Mouse (Mus musculus) embryonic facial prominence, embryonic 12.5 days (tissue): ENCODE results near the gene Tex14. TPM values are rescaled to one million over a fixed set of nuclear protein-coding genes. Genes with fewer than 3 reads are reported as not detected.
"Not testable (repeated sequence)": the region's sequence is repeated elsewhere in the genome, so short reads cannot be mapped to it uniquely, and the experiment has no call there.

Experiments
- ATAC-seq: fragments of 200-750 bp; cut with Nextera tagmentation; 2 replicates; pipeline ENCODE4 v1.8.0; 2017; ENCODE audit not compliant: insufficient number of reproducible peaks, insufficient read depth, low FRiP score, low TSS enrichment
- H3K27ac ChIP-seq: fragments of 300-500 bp; sonication (generic); 2 replicates; pipeline ENCODE4 v1.5.1; 2016; ENCODE audit warnings: mild to moderate bottlenecking
- H3K27me3 ChIP-seq: fragments of 300-500 bp; sonication (generic); 2 replicates; pipeline ENCODE4 v1.6.1; 2016; ENCODE audit warnings: mild to moderate bottlenecking, moderate library complexity
- H3K36me3 ChIP-seq: fragments of 300-500 bp; sonication (generic); 2 replicates; pipeline ENCODE4 v1.6.1; 2016; ENCODE audit warnings: mild to moderate bottlenecking
- H3K4me1 ChIP-seq: fragments of 300-500 bp; sonication (generic); 2 replicates; pipeline ENCODE4 v1.6.1; 2016
- H3K4me2 ChIP-seq: fragments of 300-500 bp; sonication (generic); replicated peaks from 2 replicates; pipeline ENCODE4 v1.6.1; 2016; ENCODE audit warnings: mild to moderate bottlenecking, moderate library complexity
- H3K4me3 ChIP-seq: fragments of 300-500 bp; sonication (generic); 2 replicates; pipeline ENCODE4 v1.5.1; 2016; ENCODE audit warnings: mild to moderate bottlenecking
- H3K9ac ChIP-seq: fragments of 300-500 bp; sonication (generic); 2 replicates; pipeline ENCODE4 v1.6.1; 2016; ENCODE audit warnings: mild to moderate bottlenecking, moderate library complexity
- H3K9me3 ChIP-seq: fragments of 300-500 bp; sonication (generic); 2 replicates; pipeline ENCODE4 v1.6.1; 2016; ENCODE audit warnings: mild to moderate bottlenecking, moderate library complexity
- WGBS: fragments of 180-500 bp; shearing (Covaris S2); methylation state at CpG from one replicate; pipeline ENCODE4 v1.1.7; 2016; 5-methylcytosine and 5-hydroxymethylcytosine counted together
- polyA plus RNA-seq: library from polyadenylated mRNA; unstranded; fragments of >200 nt; fragmentation: Nextera tagmentation; extraction: Ambion mirVana; gene quantifications from 2 replicates; pipeline ENCODE4 v1.2.1, GENCODE M21; 2016

Gene Tex14
- polyA plus RNA-seq, 1 experiment from 2014 or later: 0.64 TPM

- Histone ChIP-seq H3K27me3 (no peaks in the 10 kb centered on the region), H3K4me3 (no peak overlapping the region), H3K9ac (no peak overlapping the region), H3K4me2 (peak overlapping the region; percentile 14), H3K36me3 (no peaks in the 10 kb centered on the region), H3K9me3 (no peaks in the 10 kb centered on the region), H3K27ac (no peak overlapping the region), H3K4me1 (peaks cover 7% of the 10 kb centered on the region; the same call in 1 of the 2 replicates)
- ATAC-seq: no peak
- WGBS: 18% methylated on average over 13 of the region's 13 CpGs
Observed at GRCm38 (mm10) chr11:87453216-87454034, 48.6 kb downstream of the Tex14 start.

- ATAC-seq: no peak
- WGBS: 85% methylated on average over 2 of the region's 2 CpGs
- no peak overlapping the region for H3K27ac ChIP-seq
- no peak overlapping the region for H3K9ac ChIP-seq
- H3K27me3 ChIP-seq: no peaks in the 10 kb centered on the region
- H3K9me3 ChIP-seq: no peaks in the 10 kb centered on the region
- H3K4me2 ChIP-seq: no peak overlapping the region
- peaks cover 7% of the 10 kb centered on the region; the same call in 1 of the 2 replicates for H3K4me1 ChIP-seq
- H3K36me3 ChIP-seq: no peaks in the 10 kb centered on the region
- H3K4me3 ChIP-seq: no peak overlapping the region
Observed at GRCm38 (mm10) chr11:87454035-87454690, 49.3 kb downstream of the Tex14 start.

DNA sequence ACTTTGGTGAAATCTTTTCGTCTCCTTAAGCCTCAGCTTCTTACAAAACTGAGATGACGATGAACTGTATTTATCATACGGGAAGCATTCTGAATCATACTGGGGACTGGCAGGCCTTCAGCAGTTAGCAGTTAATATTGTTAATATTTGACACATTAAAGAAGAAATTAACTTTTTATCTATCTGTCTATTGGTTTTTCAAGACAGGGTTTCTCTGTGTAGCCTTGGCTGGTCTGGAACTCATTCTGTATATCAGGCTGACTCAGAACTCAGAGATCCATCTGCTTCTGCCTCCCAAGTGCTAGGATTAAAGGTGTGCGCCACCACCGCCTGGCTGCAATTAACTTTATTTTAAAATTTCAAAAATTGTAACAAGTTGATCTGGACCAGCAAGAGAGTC, 50.7 kb downstream of the Tex14 start:
- 87% methylated on average over 5 of the region's 5 CpGs for WGBS
- Histone ChIP-seq H3K4me2 (no peak overlapping the region), H3K9me3 (no peaks in the 10 kb centered on the region), H3K36me3 (no peaks in the 10 kb centered on the region), H3K27ac (no peak overlapping the region), H3K4me1 (peaks cover 7% of the 10 kb centered on the region; the same call in 1 of the 2 replicates), H3K9ac (no peak overlapping the region), H3K4me3 (no peak overlapping the region), H3K27me3 (no peaks in the 10 kb centered on the region)
- no peak for ATAC-seq

DNA sequence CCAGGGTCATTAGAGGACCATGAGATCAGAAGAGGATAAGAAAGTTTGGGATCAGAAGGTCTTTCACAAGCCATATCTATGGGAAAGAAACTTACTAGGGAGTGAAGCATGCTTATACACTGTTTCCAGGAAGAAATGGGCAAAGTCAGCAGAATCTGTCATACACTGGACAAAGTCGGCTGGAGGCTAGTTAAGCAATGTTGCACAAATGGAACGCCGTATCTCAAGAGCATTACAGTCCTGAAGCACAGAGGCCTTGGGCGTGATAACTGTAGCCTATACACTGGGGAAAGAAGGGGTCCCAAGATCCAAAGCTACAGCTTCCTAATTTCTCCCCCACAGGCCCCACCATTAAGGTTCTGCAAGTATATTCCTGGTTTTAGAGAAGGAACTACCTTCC, 51.1 kb downstream of the Tex14 start:
- no peak for ATAC-seq
- H3K4me3 ChIP-seq: no peak overlapping the region
- no peak overlapping the region for H3K9ac ChIP-seq
- H3K4me1 ChIP-seq: peaks cover 7% of the 10 kb centered on the region; the same call in 1 of the 2 replicates
- no peaks in the 10 kb centered on the region for H3K36me3 ChIP-seq
- H3K27ac ChIP-seq: no peak overlapping the region
- H3K4me2 ChIP-seq: no peak overlapping the region
- WGBS: 88% methylated on average over 4 of the region's 4 CpGs
- no peaks in the 10 kb centered on the region for H3K9me3 ChIP-seq
- H3K27me3 ChIP-seq: no peaks in the 10 kb centered on the region

DNA sequence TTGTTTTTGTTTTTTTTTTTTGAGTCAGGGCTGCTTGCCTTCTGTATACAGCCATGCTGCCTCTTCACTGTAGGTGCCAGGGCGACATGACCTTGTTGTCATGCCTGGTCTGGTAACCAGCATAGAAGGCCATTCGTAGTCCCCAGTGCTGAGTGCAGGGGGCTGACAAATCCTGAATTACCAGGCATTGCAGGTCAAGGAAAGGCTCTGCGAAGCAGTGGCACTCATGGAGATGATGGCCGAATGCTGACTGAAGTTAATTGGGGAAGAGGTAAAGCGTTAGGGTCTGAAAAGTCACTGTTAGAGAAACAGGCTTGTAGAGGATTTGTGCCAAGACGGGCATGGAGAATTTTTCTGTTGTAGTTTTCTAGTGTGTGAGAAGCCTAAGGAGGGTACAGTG, 55.7 kb downstream of the Tex14 start:
- H3K27ac ChIP-seq: no peak overlapping the region
- ATAC-seq: no peak
- H3K4me3 ChIP-seq: no peak overlapping the region
- no peaks in the 10 kb centered on the region; the same call in 1 of the 2 replicates for H3K4me1 ChIP-seq
- H3K4me2 ChIP-seq: no peak overlapping the region
- H3K9me3 ChIP-seq: no peaks in the 10 kb centered on the region
- H3K27me3 ChIP-seq: no peaks in the 10 kb centered on the region
- no peaks in the 10 kb centered on the region for H3K36me3 ChIP-seq
- H3K9ac ChIP-seq: no peak overlapping the region
- 86% methylated on average over 6 of the region's 6 CpGs for WGBS

DNA sequence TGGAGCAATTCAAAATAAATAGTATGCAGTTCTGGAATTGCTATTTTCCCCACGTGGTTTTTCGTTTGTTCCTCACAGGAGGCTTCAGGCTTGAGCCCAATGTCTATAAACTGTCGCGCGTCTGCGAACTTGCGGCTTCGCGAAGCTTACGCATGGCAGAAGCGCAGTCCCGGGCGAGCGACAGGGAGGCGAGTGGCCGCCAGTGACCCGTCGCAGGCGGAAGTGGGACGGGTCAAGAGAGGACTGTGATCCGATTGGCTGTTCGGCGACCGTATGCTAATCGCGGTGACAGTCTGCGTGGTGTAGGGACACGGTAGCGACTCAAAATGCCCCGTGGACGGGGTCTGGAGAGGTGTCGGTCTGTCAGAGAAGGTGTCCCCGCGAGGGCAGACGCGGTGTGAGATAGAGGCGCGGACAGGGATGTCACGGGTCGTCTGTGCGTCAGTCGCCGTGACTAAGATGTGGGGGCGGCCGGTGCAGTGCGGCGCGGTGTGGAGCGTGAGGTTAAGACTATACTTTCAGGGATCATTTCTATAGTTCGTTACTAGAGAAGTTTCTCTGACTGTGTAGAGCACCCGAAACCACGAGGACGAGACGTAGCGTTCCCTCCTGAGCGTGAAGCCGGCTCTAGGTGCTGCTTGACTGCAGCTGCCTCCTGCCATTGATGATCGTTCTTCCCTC, 57.1 kb downstream of the Tex14 start:
- whole genome bisulfite sequencing: under 1% methylated on average over 21 of the region's 58 CpGs
- not testable (repeated sequence) for H3K27me3 ChIP-seq
- H3K4me2 ChIP-seq: peak overlapping the region; percentile 38

GRCm38 (mm10) chr11:87462461-87463242, 57.8 kb downstream of the Tex14 start:
- Histone ChIP-seq H3K27me3 (no peaks in the 10 kb centered on the region), H3K27ac (peak overlapping the region; percentile 80), H3K9ac (no peak overlapping the region), H3K9me3 (no peaks in the 10 kb centered on the region), H3K36me3 (no peaks in the 10 kb centered on the region), H3K4me3 (no peak overlapping the region), H3K4me1 (no peaks in the 10 kb centered on the region; the same call in 1 of the 2 replicates), H3K4me2 (no peak overlapping the region)
- ATAC-seq: peak; percentile 92
- 8% methylated on average over 9 of the region's 9 CpGs for WGBS

More for the DNA sequence above, 57.1 kb downstream of the Tex14 start:
- peak; percentile 99 for ATAC-seq
- not testable (repeated sequence) for H3K27ac ChIP-seq, H3K9me3 ChIP-seq, H3K36me3 ChIP-seq, H3K9ac ChIP-seq, H3K4me1 ChIP-seq
- peak overlapping the region; percentile 33 for H3K4me3 ChIP-seq

- H3K27me3 ChIP-seq: no peaks in the 10 kb centered on the region
Observed at GRCm38 (mm10) chr11:87463243-87463540, 58.3 kb downstream of the Tex14 start.

DNA sequence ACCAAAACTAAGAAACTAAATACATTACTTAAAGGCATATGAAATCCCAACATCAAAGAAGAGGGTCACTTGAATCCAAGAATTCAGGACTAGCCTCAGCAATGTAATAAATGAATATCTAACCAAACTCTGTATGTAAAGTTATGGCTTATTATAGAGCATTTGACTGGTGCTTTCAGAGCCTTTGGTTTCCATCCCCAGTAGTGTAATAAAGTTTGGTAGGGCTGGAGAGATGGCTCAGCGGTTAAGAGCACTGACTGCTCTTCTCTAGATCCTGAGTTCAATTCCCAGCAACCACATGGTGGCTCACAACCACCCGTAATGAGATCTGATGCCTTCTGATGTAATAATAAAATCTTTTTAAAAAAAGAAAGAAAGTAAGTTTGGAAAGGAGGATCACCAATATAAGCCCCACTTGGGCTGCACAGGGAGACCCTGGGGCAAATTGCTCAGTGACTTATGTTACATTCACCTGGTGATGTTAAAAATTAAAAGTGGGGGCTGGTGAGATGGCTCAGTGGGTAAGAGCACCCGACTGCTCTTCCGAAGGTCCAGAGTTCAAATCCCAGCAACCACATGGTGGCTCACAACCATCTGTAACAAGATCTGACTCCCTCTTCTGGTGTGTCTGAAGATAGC, 59.0 kb downstream of the Tex14 start:
- H3K27me3 ChIP-seq, H3K4me3 ChIP-seq, H3K9me3 ChIP-seq, H3K4me2 ChIP-seq, H3K4me1 ChIP-seq, H3K9ac ChIP-seq, ATAC-seq, H3K36me3 ChIP-seq, H3K27ac ChIP-seq: not testable (repeated sequence)
- WGBS: 82% methylated on average over 4 of the region's 4 CpGs

More at GRCm38 (mm10) chr11:87463243-87463540, 58.3 kb downstream of the Tex14 start:
- WGBS: 45% methylated on average over 5 of the region's 5 CpGs
- H3K4me3 ChIP-seq: no peak overlapping the region
- H3K4me2 ChIP-seq: no peak overlapping the region
- peak overlapping the region; percentile 60; the same call in 1 of the 2 replicates for H3K27ac ChIP-seq
- ATAC-seq: no peak
- no peaks in the 10 kb centered on the region; the same call in 1 of the 2 replicates for H3K4me1 ChIP-seq
- no peak overlapping the region for H3K9ac ChIP-seq
- H3K36me3 ChIP-seq: no peaks in the 10 kb centered on the region
- H3K9me3 ChIP-seq: no peaks in the 10 kb centered on the region

- H3K27me3 ChIP-seq: no peaks in the 10 kb centered on the region
- no peak overlapping the region for H3K9ac ChIP-seq
- no peaks in the 10 kb centered on the region; the same call in 1 of the 2 replicates for H3K4me1 ChIP-seq
- H3K4me2 ChIP-seq: no peak overlapping the region
- H3K27ac ChIP-seq: no peak overlapping the region
- H3K4me3 ChIP-seq: no peak overlapping the region
- H3K9me3 ChIP-seq: no peaks in the 10 kb centered on the region
- H3K36me3 ChIP-seq: no peaks in the 10 kb centered on the region
- WGBS: 74% methylated on average over 6 of the region's 6 CpGs
- ATAC-seq: no peak
Observed at GRCm38 (mm10) chr11:87465990-87466593, 61.2 kb downstream of the Tex14 start.
